ENCODE assay signal across 21 mouse cellular contexts in the genomic region with DNA sequence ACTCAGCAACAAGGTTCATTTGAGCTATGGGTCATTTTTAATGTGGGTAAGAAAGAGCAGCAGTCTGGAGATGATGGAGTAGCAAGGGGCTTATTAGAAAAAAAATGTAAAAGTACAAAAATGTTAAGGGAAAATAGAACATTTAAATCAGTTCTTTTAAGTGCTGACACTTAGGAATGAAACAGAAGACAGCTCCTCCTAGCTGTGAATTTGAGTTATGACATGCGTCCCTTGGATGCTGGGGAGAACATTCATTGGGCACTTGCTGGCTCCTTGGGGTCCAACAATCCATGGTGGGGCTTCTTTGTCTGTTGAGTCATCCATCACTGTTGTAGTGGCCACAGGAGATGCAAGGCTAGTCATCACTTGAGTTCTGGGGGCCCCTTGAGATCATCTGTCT. TPM values are rescaled to one million over a fixed set of nuclear protein-coding genes. Genes with fewer than 3 reads are reported as not detected.
DNase-seq lines count a peak whose midpoint lies in the region; ATAC-seq and TF ChIP-seq lines count a peak whose summit lies in the region.
"Had no signal": no experiment of that assay in that cellular context is flagged by ENCODE, and none has a peak within 500 bp of the region (broad histone marks: within the 10 kb centered on the region; RNA-seq: fewer than 3 reads in every experiment).

No protein-coding gene starts in this region.

- no peak overlapping the region for H3K27ac ChIP-seq in forebrain, postnatal 0 days (ENCODE audit: low read depth, low read length)
- no peak overlapping the region for H3K27ac ChIP-seq in forebrain, embryonic 13.5 days
- no peak overlapping the region for H3K27ac ChIP-seq in liver, postnatal 0 days (ENCODE audit: low read depth)
- H3K27ac ChIP-seq: limb, embryonic 12.5 days; neural tube, embryonic 12.5 days had no signal

- DNase-seq in forebrain, postnatal 0 days: no peak
- DNase-seq in liver, postnatal 0 days: no peak
- DNase-seq in liver (no peak), ZHBTc4 (ENCODE audit: low read depth, low spot score) (peak; percentile 53)
- DNase-seq in retina, embryonic 14.5 days (ENCODE audit: low spot score): peak; percentile 24
- DNase-seq in spleen, postnatal 14 days (ENCODE audit: low spot score in 2 of 2): no peak
- no peak for DNase-seq in frontal cortex, postnatal 25 days (ENCODE audit: low spot score in 2 of 2)
- DNase-seq: adrenal gland, postnatal 25 days; cerebellum, adult 11-12 months; right cerebral cortex, adult 18-20 months; thymus, postnatal 14 days had no signal

- H3K4me3 ChIP-seq in forebrain, postnatal 0 days (ENCODE audit: low read depth, low read length): no peak overlapping the region
- no peak overlapping the region for H3K4me3 ChIP-seq in forebrain, embryonic 13.5 days
- H3K4me3 ChIP-seq in liver, postnatal 0 days (ENCODE audit: low read depth, low read length): no peak overlapping the region
- H3K4me3 ChIP-seq: limb, embryonic 12.5 days; neural tube, embryonic 12.5 days had no signal

- no peaks in the 10 kb centered on the region for H3K36me3 ChIP-seq in forebrain, postnatal 0 days (ENCODE audit: insufficient read depth)
- H3K36me3 ChIP-seq in forebrain, embryonic 13.5 days (ENCODE audit: poor library complexity, severe bottlenecking): no peaks in the 10 kb centered on the region
- H3K36me3 ChIP-seq in liver, postnatal 0 days (replicated peaks; ENCODE audit: insufficient read depth, low read length): 0 out of 2 replicates have a peak, but pooled peaks cover 4% of the 10 kb centered on the region
- H3K36me3 ChIP-seq: limb, embryonic 12.5 days; neural tube, embryonic 12.5 days had no signal

- no peaks in the 10 kb centered on the region for H3K9me3 ChIP-seq in forebrain, postnatal 0 days (ENCODE audit: low read length)
- H3K9me3 ChIP-seq in forebrain, embryonic 13.5 days (replicated peaks): no peaks in the 10 kb centered on the region
- H3K9me3 ChIP-seq in liver, postnatal 0 days (ENCODE audit: low read length): no peaks in the 10 kb centered on the region
- H3K9me3 ChIP-seq: limb, embryonic 12.5 days; neural tube, embryonic 12.5 days had no signal

- TF ChIP-seq CTCF in forebrain, postnatal 0 days (IDR thresholded peaks at IDR 0.05; ENCODE audit: low read depth): peak; percentile 55
- TF ChIP-seq CTCF in liver, postnatal 0 days (IDR thresholded peaks at IDR 0.05; ENCODE audit: low read depth): peak; percentile 56

- H3K4me1 ChIP-seq in forebrain, postnatal 0 days (ENCODE audit: insufficient read depth): no peaks in the 10 kb centered on the region
- H3K4me1 ChIP-seq in forebrain, embryonic 13.5 days: no peaks in the 10 kb centered on the region
- no peaks in the 10 kb centered on the region for H3K4me1 ChIP-seq in liver, postnatal 0 days (ENCODE audit: insufficient read depth)
- H3K4me1 ChIP-seq: limb, embryonic 12.5 days; neural tube, embryonic 12.5 days had no signal

- H3K9ac ChIP-seq in forebrain, postnatal 0 days: no peak overlapping the region
- no peak overlapping the region for H3K9ac ChIP-seq in forebrain, embryonic 13.5 days
- H3K9ac ChIP-seq in liver, postnatal 0 days (replicated peaks): no peak overlapping the region
- H3K9ac ChIP-seq: limb, embryonic 12.5 days; neural tube, embryonic 12.5 days had no signal

- 43% methylated on average over 1 of the region's 1 CpGs for WGBS in forebrain, postnatal 0 days
- 52% methylated on average over 1 of the region's 1 CpGs for WGBS in forebrain, embryonic 13.5 days
- 79% methylated on average over 1 of the region's 1 CpGs for WGBS in liver, postnatal 0 days (ENCODE audit: insufficient replicate concordance)

- H3K4me2 ChIP-seq in forebrain, postnatal 0 days (ENCODE audit: low read depth): no peak overlapping the region
- H3K4me2 ChIP-seq in forebrain, embryonic 13.5 days: no peak overlapping the region
- H3K4me2 ChIP-seq in liver, postnatal 0 days (ENCODE audit: low read depth, low read length): no peak overlapping the region
- H3K4me2 ChIP-seq: limb, embryonic 12.5 days; midbrain, embryonic 11.5 days; neural tube, embryonic 12.5 days had no signal

- no peaks in the 10 kb centered on the region for H3K27me3 ChIP-seq in forebrain, postnatal 0 days (ENCODE audit: insufficient read depth, low read length)
- H3K27me3 ChIP-seq in forebrain, embryonic 13.5 days: 0 out of 2 replicates have a peak, but pooled peaks cover 2% of the 10 kb centered on the region
- H3K27me3 ChIP-seq in liver, postnatal 0 days (ENCODE audit: insufficient read depth, low read length): no peaks in the 10 kb centered on the region
- H3K27me3 ChIP-seq: limb, embryonic 12.5 days; neural tube, embryonic 12.5 days had no signal

- ATAC-seq in forebrain, postnatal 0 days: no peak
- no peak for ATAC-seq in forebrain, embryonic 13.5 days
- no peak for ATAC-seq in liver, postnatal 0 days

- TF ChIP-seq EP300 in liver, postnatal 0 days (IDR thresholded peaks at IDR 0.05; ENCODE audit: low read depth): no peak

RNA-seq across cellular contexts. Expression of a gene that starts 19.3 kb away (rescaled TPM):
- total RNA-seq in forebrain, postnatal 0 days (2014; rRNA removed): not detected in 2 replicates
- not detected in 2 replicates for polyA plus RNA-seq in forebrain, postnatal 0 days (2015; fragmentation: Nextera tagmentation; extraction: Ambion mirVana)
- polyA plus RNA-seq in forebrain, embryonic 13.5 days (2015; fragmentation: Nextera tagmentation; extraction: Ambion mirVana): not detected in 2 replicates
- not detected in 2 replicates for polyA plus RNA-seq in liver, postnatal 0 days (2015; fragmentation: Nextera tagmentation; extraction: Ambion mirVana)
- total RNA-seq: adrenal gland, postnatal 25 days; common myeloid progenitor, adult 5-6 weeks; gastrocnemius, adult 18-20 months; hematopoietic stem cell, adult 5-6 weeks; layer of hippocampus, postnatal 14 days had no signal
- polyA plus RNA-seq: C2C12; limb, embryonic 12.5 days; lung, embryonic 16.5 days; midbrain, embryonic 11.5 days; neural tube, embryonic 12.5 days had no signal

Comparison
In these comparisons a context has a peak if more than half of its experiments do, and no peak if none do; other contexts are left out.
1. DNase-seq: peak in ZHBTc4 (single experiment) and retina, embryonic 14.5 days (single experiment); none in forebrain, postnatal 0 days (single experiment), liver, postnatal 0 days (single experiment), liver (single experiment), spleen, postnatal 14 days (0 of 2) and frontal cortex, postnatal 25 days (0 of 2).